Mouse (Mus musculus): ENCODE measurements around the gene Slc39a11. TPM values are rescaled to one million over a fixed set of nuclear protein-coding genes. Genes with fewer than 3 reads are reported as not detected.

Gene Slc39a11
- polyA plus RNA-seq, 1 experiment from 2014 or later = 26.2 TPM

GRCm38 (mm10) chr11:113484037-113484436 is 165.8 kb downstream of the Slc39a11 start:
- H3K36me3 ChIP-seq (ENCODE audit: control insufficient read depth, insufficient read depth, low read length) = no peaks in the 10 kb centered on the region
- no peak overlapping the region for H3K4me3 ChIP-seq (ENCODE audit: low read length)
- ATAC-seq (ENCODE audit: low read depth) = no peak
- H3K4me1 ChIP-seq (replicated peaks; ENCODE audit: control insufficient read depth, insufficient read depth, low read length) = 0 out of 2 replicates have a peak, but pooled peaks cover 3% of the 10 kb centered on the region
- no peak overlapping the region for H3K9ac ChIP-seq (ENCODE audit: low read length)
- no peaks in the 10 kb centered on the region for H3K9me3 ChIP-seq (ENCODE audit: control insufficient read depth, low read length)
- no peak overlapping the region for H3K4me2 ChIP-seq (ENCODE audit: low read depth, low read length)
- 73% methylated on average over 10 of the region's 10 CpGs for WGBS
- no peaks in the 10 kb centered on the region for H3K27me3 ChIP-seq (ENCODE audit: control insufficient read depth, insufficient read depth, low read depth, low read length)
- no peak overlapping the region for H3K27ac ChIP-seq (ENCODE audit: low read length)

- Histone ChIP-seq H3K9ac (ENCODE audit: low read length) (no peak overlapping the region), H3K27ac (ENCODE audit: low read length) (no peak overlapping the region), H3K4me3 (ENCODE audit: low read length) (no peak overlapping the region), H3K4me1 (replicated peaks; ENCODE audit: control insufficient read depth, insufficient read depth, low read length) (peaks cover 3% of the 10 kb centered on the region; the same call in 1 of the 2 replicates), H3K9me3 (ENCODE audit: control insufficient read depth, low read length) (no peaks in the 10 kb centered on the region), H3K4me2 (ENCODE audit: low read depth, low read length) (no peak overlapping the region), H3K36me3 (ENCODE audit: control insufficient read depth, insufficient read depth, low read length) (no peaks in the 10 kb centered on the region), H3K27me3 (ENCODE audit: control insufficient read depth, insufficient read depth, low read depth, low read length) (no peaks in the 10 kb centered on the region)
- 71% methylated on average over 9 of the region's 9 CpGs for WGBS
- ATAC-seq (ENCODE audit: low read depth) = no peak
Observed at GRCm38 (mm10) chr11:113477550-113477949, 172.3 kb downstream of the Slc39a11 start.

GRCm38 (mm10) chr11:113476720-113477119 is 173.2 kb downstream of the Slc39a11 start:
- ATAC-seq (ENCODE audit: low read depth) = no peak
- H3K27me3 ChIP-seq (ENCODE audit: control insufficient read depth, insufficient read depth, low read depth, low read length) = no peaks in the 10 kb centered on the region
- no peaks in the 10 kb centered on the region for H3K9me3 ChIP-seq (ENCODE audit: control insufficient read depth, low read length)
- H3K4me3 ChIP-seq (ENCODE audit: low read length) = no peak overlapping the region
- peaks cover 3% of the 10 kb centered on the region; the same call in 1 of the 2 replicates for H3K4me1 ChIP-seq (replicated peaks; ENCODE audit: control insufficient read depth, insufficient read depth, low read length)
- H3K27ac ChIP-seq (ENCODE audit: low read length) = no peak overlapping the region
- H3K36me3 ChIP-seq (ENCODE audit: control insufficient read depth, insufficient read depth, low read length) = no peaks in the 10 kb centered on the region
- H3K4me2 ChIP-seq (ENCODE audit: low read depth, low read length) = no peak overlapping the region
- 50% methylated on average over 9 of the region's 9 CpGs for WGBS
- H3K9ac ChIP-seq (ENCODE audit: low read length) = no peak overlapping the region

GRCm38 (mm10) chr11:113475491-113475890 is 174.4 kb downstream of the Slc39a11 start:
- no peak for ATAC-seq (ENCODE audit: low read depth)
- H3K4me1 ChIP-seq (replicated peaks; ENCODE audit: control insufficient read depth, insufficient read depth, low read length) = peaks cover 3% of the 10 kb centered on the region; the same call in 1 of the 2 replicates
- H3K9ac ChIP-seq (ENCODE audit: low read length) = no peak overlapping the region
- no peak overlapping the region for H3K27ac ChIP-seq (ENCODE audit: low read length)
- H3K4me2 ChIP-seq (ENCODE audit: low read depth, low read length) = no peak overlapping the region
- 67% methylated on average over 5 of the region's 5 CpGs for WGBS
- no peak overlapping the region for H3K4me3 ChIP-seq (ENCODE audit: low read length)
- H3K9me3 ChIP-seq (ENCODE audit: control insufficient read depth, low read length) = no peaks in the 10 kb centered on the region
- no peaks in the 10 kb centered on the region for H3K27me3 ChIP-seq (ENCODE audit: control insufficient read depth, insufficient read depth, low read depth, low read length)
- H3K36me3 ChIP-seq (ENCODE audit: control insufficient read depth, insufficient read depth, low read length) = no peaks in the 10 kb centered on the region

GRCm38 (mm10) chr11:113473998-113474534 is 175.8 kb downstream of the Slc39a11 start:
- no peak overlapping the region for H3K9ac ChIP-seq (ENCODE audit: low read length)
- H3K27ac ChIP-seq (ENCODE audit: low read length) = no peak overlapping the region
- H3K4me2 ChIP-seq (ENCODE audit: low read depth, low read length) = no peak overlapping the region
- 71% methylated on average over 7 of the region's 7 CpGs for WGBS
- ATAC-seq (ENCODE audit: low read depth) = no peak
- H3K4me1 ChIP-seq (replicated peaks; ENCODE audit: control insufficient read depth, insufficient read depth, low read length) = peaks cover 7% of the 10 kb centered on the region; the same call in 1 of the 2 replicates
- H3K4me3 ChIP-seq (ENCODE audit: low read length) = no peak overlapping the region
- H3K9me3 ChIP-seq (ENCODE audit: control insufficient read depth, low read length) = no peaks in the 10 kb centered on the region
- no peaks in the 10 kb centered on the region for H3K27me3 ChIP-seq (ENCODE audit: control insufficient read depth, insufficient read depth, low read depth, low read length)
- H3K36me3 ChIP-seq (ENCODE audit: control insufficient read depth, insufficient read depth, low read length) = no peaks in the 10 kb centered on the region

- Histone ChIP-seq H3K9ac (ENCODE audit: low read length) (no peak overlapping the region), H3K4me2 (ENCODE audit: low read depth, low read length) (no peak overlapping the region), H3K4me3 (ENCODE audit: low read length) (no peak overlapping the region), H3K9me3 (ENCODE audit: control insufficient read depth, low read length) (no peaks in the 10 kb centered on the region), H3K27ac (ENCODE audit: low read length) (no peak overlapping the region), H3K27me3 (ENCODE audit: control insufficient read depth, insufficient read depth, low read depth, low read length) (no peaks in the 10 kb centered on the region), H3K36me3 (ENCODE audit: control insufficient read depth, insufficient read depth, low read length) (no peaks in the 10 kb centered on the region), H3K4me1 (replicated peaks; ENCODE audit: control insufficient read depth, insufficient read depth, low read length) (peaks cover 7% of the 10 kb centered on the region; the same call in 1 of the 2 replicates)
- WGBS = 91% methylated on average over 9 of the region's 9 CpGs
- ATAC-seq (ENCODE audit: low read depth) = no peak
Observed at GRCm38 (mm10) chr11:113471936-113472335, 177.9 kb downstream of the Slc39a11 start.

- no peak overlapping the region for H3K4me3 ChIP-seq (ENCODE audit: low read length)
- H3K9me3 ChIP-seq (ENCODE audit: control insufficient read depth, low read length) = no peaks in the 10 kb centered on the region
- no peak overlapping the region for H3K27ac ChIP-seq (ENCODE audit: low read length)
- H3K27me3 ChIP-seq (ENCODE audit: control insufficient read depth, insufficient read depth, low read depth, low read length) = no peaks in the 10 kb centered on the region
- no peak overlapping the region for H3K9ac ChIP-seq (ENCODE audit: low read length)
- no peaks in the 10 kb centered on the region for H3K36me3 ChIP-seq (ENCODE audit: control insufficient read depth, insufficient read depth, low read length)
- WGBS = 43% methylated on average over 17 of the region's 17 CpGs
- no peak overlapping the region for H3K4me2 ChIP-seq (ENCODE audit: low read depth, low read length)
- no peak; the same call in 1 of the 2 replicates for ATAC-seq (ENCODE audit: low read depth)
- peaks cover 4% of the 10 kb centered on the region; the same call in 1 of the 2 replicates for H3K4me1 ChIP-seq (replicated peaks; ENCODE audit: control insufficient read depth, insufficient read depth, low read length)
Observed at GRCm38 (mm10) chr11:113469919-113470785, 179.7 kb downstream of the Slc39a11 start.

- no peaks in the 10 kb centered on the region for H3K27me3 ChIP-seq (ENCODE audit: control insufficient read depth, insufficient read depth, low read depth, low read length)
- no peaks in the 10 kb centered on the region for H3K36me3 ChIP-seq (ENCODE audit: control insufficient read depth, insufficient read depth, low read length)
- H3K9ac ChIP-seq (ENCODE audit: low read length) = no peak overlapping the region
- no peak for ATAC-seq (ENCODE audit: low read depth)
- no peak overlapping the region for H3K4me3 ChIP-seq (ENCODE audit: low read length)
- H3K9me3 ChIP-seq (ENCODE audit: control insufficient read depth, low read length) = no peaks in the 10 kb centered on the region
- H3K27ac ChIP-seq (ENCODE audit: low read length) = no peak overlapping the region
- WGBS = 70% methylated on average over 10 of the region's 10 CpGs
- H3K4me2 ChIP-seq (ENCODE audit: low read depth, low read length) = no peak overlapping the region
- H3K4me1 ChIP-seq (replicated peaks; ENCODE audit: control insufficient read depth, insufficient read depth, low read length) = peaks cover 4% of the 10 kb centered on the region; the same call in 1 of the 2 replicates
Observed at GRCm38 (mm10) chr11:113468016-113468415, 181.9 kb downstream of the Slc39a11 start.

- Histone ChIP-seq H3K9me3 (ENCODE audit: control insufficient read depth, low read length) (no peaks in the 10 kb centered on the region), H3K27ac (ENCODE audit: low read length) (no peak overlapping the region), H3K36me3 (ENCODE audit: control insufficient read depth, insufficient read depth, low read length) (no peaks in the 10 kb centered on the region), H3K4me3 (ENCODE audit: low read length) (no peak overlapping the region), H3K9ac (ENCODE audit: low read length) (no peak overlapping the region), H3K4me1 (replicated peaks; ENCODE audit: control insufficient read depth, insufficient read depth, low read length) (peaks cover 4% of the 10 kb centered on the region; the same call in 1 of the 2 replicates), H3K27me3 (ENCODE audit: control insufficient read depth, insufficient read depth, low read depth, low read length) (no peaks in the 10 kb centered on the region), H3K4me2 (ENCODE audit: low read depth, low read length) (no peak overlapping the region)
- ATAC-seq (ENCODE audit: low read depth) = no peak
- 69% methylated on average over 12 of the region's 12 CpGs for WGBS
Observed at GRCm38 (mm10) chr11:113467313-113467811, 182.5 kb downstream of the Slc39a11 start.

Measured in lung, embryonic 16.5 days (tissue).